ENCODE assay signal across 15 mouse cellular contexts in genomic region chr1:192849616-192850015, GRCm38 (mm10). TPM values are rescaled to one million over a fixed set of nuclear protein-coding genes. Genes with fewer than 3 reads are reported as not detected.
"Had no signal": no experiment of that assay in that cellular context is flagged by ENCODE, and none has a peak within 500 bp of the region (broad histone marks: within the 10 kb centered on the region; RNA-seq: fewer than 3 reads in every experiment).

No protein-coding gene starts in this region.

- ATAC-seq: midbrain, embryonic 16.5 days had no signal

- H3K36me3 ChIP-seq: liver, embryonic 15.5 days had no signal

- H3K4me2 ChIP-seq: limb, embryonic 13.5 days; liver, embryonic 11.5 days; liver, embryonic 15.5 days; lung, embryonic 15.5 days; midbrain, embryonic 12.5 days; stomach, embryonic 15.5 days had no signal

- DNase-seq: kidney, adult 11 months; kidney, postnatal 36 days; right cerebral cortex, postnatal 14 days; thymus, adult 2 months; thymus, postnatal 25 days had no signal

- H3K9ac ChIP-seq: limb, embryonic 13.5 days; liver, embryonic 15.5 days; lung, embryonic 15.5 days; midbrain, embryonic 12.5 days; stomach, embryonic 15.5 days had no signal

- H3K9me3 ChIP-seq: limb, embryonic 13.5 days; liver, embryonic 15.5 days; lung, embryonic 15.5 days; midbrain, embryonic 12.5 days; stomach, embryonic 15.5 days had no signal

- H3K4me1 ChIP-seq: liver, embryonic 15.5 days; megakaryocyte, embryonic 14.5 days had no signal

- H3K27ac ChIP-seq: layer of hippocampus, adult 2 months; limb, embryonic 13.5 days; liver, embryonic 15.5 days; lung, embryonic 15.5 days; macrophage; midbrain, embryonic 12.5 days; stomach, embryonic 15.5 days had no signal

- H3K4me3 ChIP-seq: layer of hippocampus, adult 2 months; limb, embryonic 13.5 days; liver, embryonic 15.5 days; lung, embryonic 15.5 days; megakaryocyte, embryonic 14.5 days; midbrain, embryonic 12.5 days; stomach, embryonic 15.5 days had no signal

- H3K27me3 ChIP-seq: limb, embryonic 13.5 days; stomach, embryonic 15.5 days had no signal

RNA-seq across cellular contexts. Expression of gene Sertad4, which starts 5.9 kb away (rescaled TPM):
- polyA plus RNA-seq: macrophage had no signal
